Mouse (Mus musculus) erythroblast, embryonic 14.5 days (primary cell): ENCODE measurements around the gene Olfml2a. TPM values are rescaled to one million over a fixed set of nuclear protein-coding genes. Genes with fewer than 3 reads are reported as not detected.
A peak's percentile ranks its signal among the peaks of the same experiment; 100 is the strongest.

Source experiments
- H3K27me3 ChIP-seq: 2 replicates; pipeline ENCODE4 v1.6.1; 2012; ENCODE audit warnings: inconsistent platforms; ENCODE audit not compliant: control insufficient read depth
- H3K36me3 ChIP-seq: 2 replicates; pipeline ENCODE4 v1.6.1; 2012; ENCODE audit warnings: mild to moderate bottlenecking, inconsistent platforms; ENCODE audit not compliant: control insufficient read depth
- H3K4me1 ChIP-seq: 2 replicates; pipeline ENCODE4 v1.6.1; 2012; ENCODE audit warnings: inconsistent platforms; ENCODE audit not compliant: control insufficient read depth
- H3K4me3 ChIP-seq: replicated peaks from 2 replicates; pipeline ENCODE3; 2012; ENCODE audit warnings: moderate library complexity, mild to moderate bottlenecking, inconsistent platforms
- H3K9me3 ChIP-seq: 2 replicates; pipeline ENCODE4 v1.6.1; 2012; ENCODE audit warnings: low read length, inconsistent platforms, mixed read lengths; ENCODE audit not compliant: control insufficient read depth
- GATA1 ChIP-seq: IDR thresholded peaks from 2 replicates; pipeline ENCODE4 v1.6.1; 2012; ENCODE audit warnings: low read length, inconsistent platforms, mixed read lengths
- TAL1 ChIP-seq: IDR thresholded peaks from 3 replicates; pipeline ENCODE4 v1.6.1; 2012; ENCODE audit warnings: low read length, inconsistent platforms, mixed read lengths
- polyA plus RNA-seq: library from polyadenylated mRNA; stranded (reverse); fragments of >175 nt; gene quantifications from 2 replicates; pipeline ENCODE4 v1.2.3, GENCODE M21; 2012

Olfml2a gene
- polyA plus RNA-seq, 1 experiment: 0.01 TPM

GRCm38 (mm10) chr2:38944460-38945161 lies 12.8 kb downstream of the Olfml2a start:
- Histone ChIP-seq H3K9me3 (no peaks in the 10 kb centered on the region), H3K4me1 (peaks cover 8% of the 10 kb centered on the region; the same call in 1 of the 2 replicates), H3K27me3 (no peaks in the 10 kb centered on the region; the same call in 1 of the 2 replicates), H3K36me3 (no peaks in the 10 kb centered on the region), H3K4me3 (no peak overlapping the region)
- TF ChIP-seq GATA1: no peak
- TF ChIP-seq TAL1: no peak

GRCm38 (mm10) chr2:38947566-38947965 lies 15.8 kb downstream of the Olfml2a start:
- H3K27me3 ChIP-seq: no peaks in the 10 kb centered on the region
- H3K36me3 ChIP-seq: no peaks in the 10 kb centered on the region
- peaks cover 23% of the 10 kb centered on the region for H3K4me1 ChIP-seq
- no peaks in the 10 kb centered on the region for H3K9me3 ChIP-seq
- no peak overlapping the region for H3K4me3 ChIP-seq
- TF ChIP-seq GATA1 (no peak), TAL1 (no peak)

- Histone ChIP-seq H3K27me3 (no peaks in the 10 kb centered on the region), H3K4me3 (no peak overlapping the region), H3K36me3 (no peaks in the 10 kb centered on the region), H3K9me3 (no peaks in the 10 kb centered on the region), H3K4me1 (peaks cover 26% of the 10 kb centered on the region)
- TF ChIP-seq GATA1 (no peak), TAL1 (no peak)
These were observed 18.5 kb downstream of the Olfml2a start for GRCm38 (mm10) chr2:38950281-38950719.

- H3K4me1 ChIP-seq: peaks cover 34% of the 10 kb centered on the region
- no peaks in the 10 kb centered on the region for H3K9me3 ChIP-seq
- no peaks in the 10 kb centered on the region for H3K36me3 ChIP-seq
- H3K4me3 ChIP-seq: no peak overlapping the region
- TF ChIP-seq TAL1 (no peak), GATA1 (no peak)
- H3K27me3 ChIP-seq: no peaks in the 10 kb centered on the region
These were observed 21.5 kb downstream of the Olfml2a start for GRCm38 (mm10) chr2:38953152-38953883.

- H3K27me3 ChIP-seq: no peaks in the 10 kb centered on the region
These were observed 24.3 kb downstream of the Olfml2a start for GRCm38 (mm10) chr2:38956062-38956461.

GRCm38 (mm10) chr2:38957671-38958223 lies 26.0 kb downstream of the Olfml2a start:
- Histone ChIP-seq H3K27me3 (no peaks in the 10 kb centered on the region), H3K4me3 (no peak overlapping the region), H3K4me1 (peaks cover 14% of the 10 kb centered on the region), H3K36me3 (no peaks in the 10 kb centered on the region), H3K9me3 (no peaks in the 10 kb centered on the region)
- TF ChIP-seq TAL1 (no peak), GATA1 (no peak)

More at GRCm38 (mm10) chr2:38956062-38956461, 24.3 kb downstream of the Olfml2a start:
- Histone ChIP-seq H3K36me3 (no peaks in the 10 kb centered on the region), H3K4me3 (no peak overlapping the region), H3K9me3 (no peaks in the 10 kb centered on the region), H3K4me1 (peaks cover 13% of the 10 kb centered on the region)
- TF ChIP-seq GATA1 (no peak), TAL1 (no peak)

- TF ChIP-seq GATA1 (no peak), TAL1 (no peak)
- H3K36me3 ChIP-seq: no peaks in the 10 kb centered on the region
These were observed 32.4 kb downstream of the Olfml2a start for GRCm38 (mm10) chr2:38964198-38964597.

GRCm38 (mm10) chr2:38969650-38970049 lies 37.9 kb downstream of the Olfml2a start:
- no peak overlapping the region for H3K4me3 ChIP-seq
- H3K4me1 ChIP-seq: peaks cover 46% of the 10 kb centered on the region
- TF ChIP-seq TAL1 (no peak), GATA1 (no peak)
- no peaks in the 10 kb centered on the region for H3K36me3 ChIP-seq
- H3K9me3 ChIP-seq: no peaks in the 10 kb centered on the region
- H3K27me3 ChIP-seq: no peaks in the 10 kb centered on the region

More at GRCm38 (mm10) chr2:38964198-38964597, 32.4 kb downstream of the Olfml2a start:
- Histone ChIP-seq H3K4me3 (no peak overlapping the region), H3K4me1 (peaks cover 8% of the 10 kb centered on the region), H3K27me3 (no peaks in the 10 kb centered on the region), H3K9me3 (no peaks in the 10 kb centered on the region)

- Histone ChIP-seq H3K9me3 (no peaks in the 10 kb centered on the region), H3K4me1 (peaks cover 46% of the 10 kb centered on the region), H3K4me3 (no peak overlapping the region), H3K36me3 (no peaks in the 10 kb centered on the region), H3K27me3 (no peaks in the 10 kb centered on the region)
- peak; percentile 53; the same call in 1 of the 2 replicates for TF ChIP-seq GATA1
- TF ChIP-seq TAL1: peak; percentile 63
These were observed 38.3 kb downstream of the Olfml2a start for GRCm38 (mm10) chr2:38970057-38970456.
